Mouse (Mus musculus): ENCODE measurements at regions not wholly inside any gene's neighbourhood (a gene's known extent, or its start where the extent isn't known, plus 50 kb on each side); places are given as distances from the start of the nearest gene placed in this dataset.

GRCm38 (mm10) chr13:43959121-43959572, 174.6 kb downstream of the Cd83 start:
- TF ChIP-seq MAX (IDR thresholded peaks at IDR 0.05) (no peak), CTCF (IDR thresholded peaks at IDR 0.05; ENCODE audit: control insufficient read depth, insufficient read depth, insufficient read length) (no peak)

Measured in C2C12 (cell line).